Mouse (Mus musculus) forebrain, embryonic 13.5 days (tissue): ENCODE data around the gene Zfp655. TPM values are rescaled to one million over a fixed set of nuclear protein-coding genes. Genes with fewer than 3 reads are reported as not detected.

Experiments
- polyA plus RNA-seq: library from polyadenylated mRNA; unstranded; fragments of >200 nt; fragmentation: Nextera tagmentation; extraction: Ambion mirVana; gene quantifications from 2 replicates; pipeline ENCODE4 v1.2.1, GENCODE M21; 2015

Gene Zfp655
- polyA plus RNA-seq, 1 experiment from 2014 or later, result 38.2 TPM

Other genes with a start within 250 kb of the Zfp655 start
- gene Gm4871, start 199.0 kb upstream of the Zfp655 start, polyA plus RNA-seq, result not detected in 2 replicates
- gene 1700018F24Rik, start 188.7 kb upstream of the Zfp655 start, polyA plus RNA-seq, result not detected in 2 replicates
- 207 and 209 TPM in 2 replicates for gene Arpc1a, start 147.9 kb upstream of the Zfp655 start, polyA plus RNA-seq
- gene Kpna7, start 147.7 kb upstream of the Zfp655 start, polyA plus RNA-seq, result not detected in 2 replicates
- gene Arpc1b, start 117.5 kb upstream of the Zfp655 start, polyA plus RNA-seq, result 55.9 and 58.1 TPM in 2 replicates
- gene Pdap1, start 91.5 kb upstream of the Zfp655 start, polyA plus RNA-seq, result 139 and 157 TPM in 2 replicates
- gene Bud31, start 91.4 kb upstream of the Zfp655 start, polyA plus RNA-seq, result 247 and 259 TPM in 2 replicates
- gene Ptcd1, start 64.6 kb upstream of the Zfp655 start, polyA plus RNA-seq, result 20.0 and 21.6 TPM in 2 replicates
- gene Cpsf4, start 64.5 kb upstream of the Zfp655 start, polyA plus RNA-seq, result 64.0 and 69.6 TPM in 2 replicates
- 672 and 745 TPM in 2 replicates for gene Atp5j2, start 39.7 kb upstream of the Zfp655 start, polyA plus RNA-seq
- 11.9 and 13.1 TPM in 2 replicates for gene Zkscan14, start 29.8 kb upstream of the Zfp655 start, polyA plus RNA-seq
- gene Zkscan5, start 27.2 kb upstream of the Zfp655 start, polyA plus RNA-seq, result 16.6 and 18.0 TPM in 2 replicates
- gene Zscan25, start 48.8 kb downstream of the Zfp655 start, polyA plus RNA-seq, result 0.44 and 0.83 TPM in 2 replicates
- not detected in 2 replicates for gene Cyp3a57, start 113.6 kb downstream of the Zfp655 start, polyA plus RNA-seq
- not detected in 2 replicates for gene Cyp3a16, start 238.0 kb downstream of the Zfp655 start, polyA plus RNA-seq